Mouse (Mus musculus): Measurements from ENCODE around the gene Tcte2.
"Not testable (repeated sequence)": the region's sequence is repeated elsewhere in the genome, so short reads cannot be mapped to it uniquely, and the experiment has no call there.

Gene Tcte2

GRCm38 (mm10) chr17:13683411-13684174 lies 78.0 kb downstream of the Tcte2 start:
- peak; percentile 72 to 74 for DNase-seq (ENCODE audit: low spot score in 2 of 2)

GRCm38 (mm10) chr17:13683027-13683410 lies 78.6 kb downstream of the Tcte2 start:
- DNase-seq (ENCODE audit: low spot score in 2 of 2): no peak

DNA sequence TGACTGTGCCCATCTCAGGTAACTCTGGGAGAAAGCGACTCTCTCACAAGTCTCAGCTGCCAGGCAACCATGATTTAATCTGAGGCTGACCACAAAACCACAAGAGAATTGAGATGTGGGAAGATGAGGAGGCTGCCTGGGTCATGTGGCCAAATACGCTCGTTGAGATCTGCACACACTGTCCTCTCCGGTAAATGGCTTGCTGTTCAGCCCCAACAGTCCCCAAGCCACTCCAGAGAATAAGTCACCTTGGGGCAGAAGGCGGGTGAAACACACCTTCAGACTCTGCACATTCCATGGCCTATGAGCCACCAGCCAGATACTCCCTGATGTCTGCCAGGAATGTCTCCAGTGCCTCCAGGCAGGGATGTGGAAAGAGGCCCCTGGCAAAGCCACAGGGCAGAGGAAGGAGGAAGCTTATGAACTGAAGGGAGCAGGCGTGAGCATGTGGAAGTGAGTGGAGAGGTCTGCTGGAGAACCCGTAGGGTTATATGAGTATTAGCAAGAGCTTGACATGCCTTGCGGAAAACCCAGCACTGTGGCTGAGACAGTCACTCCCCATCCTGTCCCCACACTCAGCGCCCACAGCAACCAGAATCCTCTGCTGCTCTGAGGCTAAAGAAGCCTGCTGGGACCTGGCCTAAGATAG lies 79.1 kb downstream of the Tcte2 start:
- DNase-seq (ENCODE audit: low spot score in 2 of 2): no peak

DNA sequence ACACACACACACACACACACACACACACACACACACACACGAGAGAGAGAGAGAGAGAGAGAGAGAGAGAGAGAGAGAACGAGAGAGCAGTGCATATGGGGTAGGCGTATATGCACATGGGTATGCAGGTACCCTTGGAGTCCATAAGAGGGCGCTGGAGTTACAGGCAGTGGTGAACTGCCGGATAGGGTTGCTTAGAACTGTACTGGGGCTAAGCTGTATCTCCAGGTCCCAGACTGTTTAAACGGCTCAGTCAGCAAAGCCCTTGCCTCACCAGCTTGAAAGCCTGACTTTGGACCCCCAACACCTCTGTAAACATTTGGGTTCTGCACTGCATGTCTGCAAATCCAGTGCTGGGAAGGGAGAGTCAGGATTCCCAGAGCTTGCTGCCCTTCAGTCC lies 79.9 kb downstream of the Tcte2 start:
- DNase-seq (ENCODE audit: low spot score in 2 of 2): no peak

- DNase-seq (ENCODE audit: low spot score in 2 of 2): no peak
These were observed 80.5 kb downstream of the Tcte2 start for GRCm38 (mm10) chr17:13681126-13681525.

GRCm38 (mm10) chr17:13680318-13680717 lies 81.3 kb downstream of the Tcte2 start:
- DNase-seq (ENCODE audit: low spot score in 2 of 2): no peak

DNA sequence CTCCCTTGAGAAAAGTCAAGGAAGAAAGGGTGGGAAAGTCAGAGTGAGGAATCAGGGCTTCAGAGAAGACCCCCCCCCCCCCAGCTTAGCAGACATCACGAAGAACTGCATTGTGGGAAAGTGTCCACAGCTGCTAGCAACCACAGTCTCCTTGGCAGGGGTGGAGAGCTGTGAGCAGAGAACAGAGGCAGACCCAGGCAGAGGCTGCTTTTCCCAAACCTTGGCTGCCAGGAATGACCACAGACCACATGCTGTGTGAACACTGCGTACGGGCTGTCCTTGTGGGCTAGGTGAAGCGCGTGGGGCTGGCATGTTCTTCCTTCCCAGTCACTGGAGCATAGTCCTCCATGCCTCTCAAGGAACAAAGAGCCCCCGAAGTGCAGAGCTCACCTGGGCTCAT lies 81.9 kb downstream of the Tcte2 start:
- DNase-seq (ENCODE audit: low spot score in 2 of 2): no peak

GRCm38 (mm10) chr17:13677225-13678148 lies 84.1 kb downstream of the Tcte2 start:
- no peak for DNase-seq (ENCODE audit: low spot score in 2 of 2)

- DNase-seq (ENCODE audit: low spot score in 2 of 2): not testable (repeated sequence)
These were observed 85.5 kb downstream of the Tcte2 start for GRCm38 (mm10) chr17:13676099-13676498.

- no peak for DNase-seq (ENCODE audit: low spot score in 2 of 2)
These were observed 86.0 kb downstream of the Tcte2 start for GRCm38 (mm10) chr17:13675630-13676029.

- DNase-seq (ENCODE audit: low spot score in 2 of 2): no peak
These were observed 86.8 kb downstream of the Tcte2 start for GRCm38 (mm10) chr17:13674695-13675306.

GRCm38 (mm10) chr17:13671732-13672131 lies 89.9 kb downstream of the Tcte2 start:
- DNase-seq (ENCODE audit: low spot score in 2 of 2): no peak

DNA sequence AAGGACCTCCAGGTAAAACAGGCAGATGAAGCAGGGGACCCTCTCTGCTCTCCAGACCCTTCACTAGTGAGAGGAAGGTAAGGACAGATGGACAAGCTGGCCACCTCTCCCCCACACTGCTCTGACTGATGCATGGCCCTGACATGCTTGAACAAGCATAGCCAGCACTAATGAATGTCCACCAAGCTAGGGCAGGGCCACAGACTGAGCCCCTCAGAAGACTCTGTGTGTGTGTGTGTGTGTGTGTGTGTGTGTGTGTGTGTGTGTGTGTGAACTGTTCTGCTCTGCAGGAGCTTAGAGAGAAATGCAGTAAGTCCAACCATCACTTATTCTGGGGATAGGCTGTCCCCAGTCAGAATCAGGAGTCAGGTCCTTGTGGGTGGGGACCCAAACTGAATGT lies 91.4 kb downstream of the Tcte2 start:
- no peak for DNase-seq (ENCODE audit: low spot score in 2 of 2)

GRCm38 (mm10) chr17:13669206-13669605 lies 92.4 kb downstream of the Tcte2 start:
- no peak for DNase-seq (ENCODE audit: low spot score in 2 of 2)

DNA sequence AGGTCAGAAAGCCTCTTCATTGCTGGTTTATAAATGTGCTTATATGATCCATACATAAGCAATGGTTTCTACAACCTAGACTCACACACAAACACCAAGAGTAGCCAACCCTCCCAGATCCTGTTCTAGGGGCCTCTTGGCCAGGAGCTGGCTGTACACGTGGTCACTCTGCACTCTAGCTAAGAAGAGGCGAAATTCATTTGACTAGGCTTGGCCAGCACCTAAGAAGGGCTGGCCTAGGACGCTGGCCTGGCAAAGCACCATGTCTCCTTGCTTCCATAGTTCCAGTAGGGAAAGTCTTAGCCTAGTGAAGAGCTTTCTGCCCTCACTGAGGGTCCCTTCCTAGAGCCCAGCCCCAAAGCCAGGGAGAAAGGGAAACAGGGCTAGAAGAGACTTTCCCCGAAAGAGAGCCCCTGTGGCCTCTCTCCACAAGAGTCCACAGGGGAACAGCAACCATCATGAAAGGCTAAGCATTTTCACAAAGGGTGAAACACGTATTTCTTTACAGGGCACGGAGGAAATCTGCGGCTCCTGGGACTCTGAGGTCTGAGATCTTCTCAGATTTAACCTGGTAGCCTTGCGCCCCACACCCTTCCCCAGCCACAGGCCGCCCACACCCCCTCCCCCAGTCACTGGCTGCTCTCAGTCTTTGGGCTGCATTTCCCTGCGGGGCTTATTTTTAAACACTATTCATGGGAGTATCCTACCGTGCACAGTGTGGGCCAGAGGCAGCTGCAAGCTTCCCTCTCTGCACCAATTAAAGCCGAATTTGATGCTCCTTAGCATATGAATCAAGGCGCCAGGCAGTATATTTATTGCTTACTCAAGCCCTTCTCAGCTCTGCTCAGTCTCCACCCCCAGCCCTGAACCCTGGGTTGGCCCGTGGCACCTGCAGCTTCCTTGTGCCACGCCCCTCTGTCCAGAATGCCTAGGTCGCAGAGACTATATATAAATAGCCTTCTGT lies 93.3 kb downstream of the Tcte2 start:
- DNase-seq (ENCODE audit: low spot score in 2 of 2): no peak

DNA sequence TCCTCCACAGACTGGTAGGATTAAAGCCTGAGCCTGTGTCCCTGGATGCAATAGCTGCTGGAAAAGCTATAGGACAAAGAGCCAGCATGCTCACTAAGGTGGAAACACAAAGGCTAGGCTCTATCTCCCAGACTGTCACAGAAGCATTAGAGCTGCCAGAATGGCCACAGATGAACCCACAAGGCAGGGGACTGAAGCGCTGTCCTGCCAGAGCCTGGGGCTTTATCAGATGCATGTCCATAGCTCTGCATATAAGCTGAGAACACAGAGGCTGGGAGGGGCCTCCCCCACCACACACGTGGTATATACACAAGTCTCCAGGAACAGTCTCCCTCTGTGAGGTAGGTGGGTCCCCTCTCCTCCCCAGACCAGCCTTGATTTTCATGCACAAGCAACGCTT lies 94.6 kb downstream of the Tcte2 start:
- DNase-seq (ENCODE audit: low spot score in 2 of 2): no peak

GRCm38 (mm10) chr17:13665731-13666130 lies 95.9 kb downstream of the Tcte2 start:
- DNase-seq (ENCODE audit: low spot score in 2 of 2): no peak

GRCm38 (mm10) chr17:13663386-13664166 lies 98.0 kb downstream of the Tcte2 start:
- no peak for DNase-seq (ENCODE audit: low spot score in 2 of 2)

All from urinary bladder, postnatal 4 days (tissue).